Mouse (Mus musculus): Measurements from ENCODE around the gene Rusc2. TPM values are rescaled to one million over a fixed set of nuclear protein-coding genes. Genes with fewer than 3 reads are reported as not detected.

The Rusc2 gene
- total RNA-seq, 2 experiments from 2014 or later, result 137 to 144 TPM

DNA sequence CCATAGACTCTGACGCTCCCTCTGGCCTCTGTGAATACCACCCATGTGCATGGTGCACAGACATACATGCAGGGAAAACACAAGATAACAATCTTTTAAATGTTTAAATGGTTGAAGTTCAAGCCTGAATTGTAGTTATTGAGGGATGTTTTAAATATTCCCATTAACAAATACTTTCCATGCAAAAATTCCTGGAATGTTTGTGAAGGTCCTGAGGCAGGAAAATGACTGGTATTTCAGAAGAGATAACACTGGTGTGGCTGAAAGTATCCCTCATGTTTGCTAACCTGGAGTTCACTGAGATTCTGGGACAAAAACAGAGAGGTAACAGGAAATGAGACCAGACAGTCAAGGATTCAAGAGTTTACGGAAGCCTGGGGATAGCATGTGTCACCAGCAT is 7.6 kb downstream of the Rusc2 start:
- intact Hi-C loops (cut with DNase I), result no loop called here
- TF ChIP-seq CTCF (IDR thresholded peaks at IDR 0.05), result no peak

DNA sequence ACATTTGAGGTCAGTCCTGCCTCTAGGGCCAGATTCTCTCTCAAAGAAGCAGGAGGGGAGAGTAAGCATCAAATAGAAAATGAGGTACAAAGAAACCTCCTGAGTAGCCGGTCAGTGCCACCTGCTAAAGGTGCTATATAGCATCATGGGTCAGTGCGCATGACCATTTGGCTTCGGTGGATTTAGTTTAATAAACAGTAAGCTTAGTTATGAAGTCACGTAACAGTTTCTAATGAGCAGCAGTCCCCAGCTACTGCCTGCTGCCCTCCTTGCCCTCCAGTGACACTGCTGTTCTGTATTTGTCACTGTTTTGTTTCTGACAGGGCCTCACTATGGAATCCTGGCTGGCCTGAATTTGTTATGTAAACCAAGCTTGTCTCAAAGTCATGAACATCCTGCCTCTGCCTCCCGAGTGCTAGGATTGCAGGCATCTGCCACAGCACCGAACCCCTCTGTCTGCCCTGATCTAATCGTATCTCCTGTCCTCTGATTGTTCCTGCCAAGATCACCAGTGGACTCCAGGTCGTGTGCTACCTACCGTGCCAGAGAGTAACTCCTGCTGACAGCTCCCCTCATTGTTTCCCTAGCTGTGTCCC is 8.2 kb downstream of the Rusc2 start:
- intact Hi-C loops (cut with DNase I), result no loop called here
- Histone ChIP-seq H3K27ac (peak overlapping the region; percentile 33), H3K4me3 (no peak overlapping the region)
- no peak for TF ChIP-seq CTCF (IDR thresholded peaks at IDR 0.05)
- DNase-seq (ENCODE audit: extremely low spot score in 1 of 2, low spot score in 2 of 2), result no peak

More for the DNA sequence above, 7.6 kb downstream of the Rusc2 start:
- Histone ChIP-seq H3K27ac (peak overlapping the region; percentile 33; the same call in 1 of the 2 replicates), H3K4me3 (no peak overlapping the region)
- DNase-seq (ENCODE audit: extremely low spot score in 1 of 2, low spot score in 2 of 2), result no peak

DNA sequence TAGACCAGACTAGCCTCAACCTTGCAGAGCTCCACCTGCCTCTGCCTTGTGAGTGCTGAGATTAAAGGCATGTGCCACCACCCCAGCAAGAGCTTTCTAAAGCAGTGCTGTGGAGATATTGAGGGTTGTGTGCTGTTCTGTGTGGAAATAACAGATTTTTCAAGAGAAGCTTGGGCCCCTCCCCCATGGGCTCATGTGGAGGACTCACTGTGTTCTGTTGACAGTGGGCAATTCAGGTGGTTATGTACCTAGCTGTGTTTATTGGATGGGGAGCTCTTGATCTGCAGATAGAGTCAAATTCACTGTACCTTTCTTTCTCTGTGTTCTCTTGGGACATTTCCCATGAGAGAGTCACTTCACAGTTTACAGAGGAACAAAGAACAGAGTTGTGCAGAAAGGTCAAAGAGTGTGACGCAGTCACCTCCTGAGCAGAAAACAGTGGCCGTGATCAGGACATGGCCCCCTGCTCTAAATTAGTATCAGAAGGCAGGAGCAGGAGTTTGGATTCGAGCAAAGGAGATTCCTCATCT is 9.8 kb downstream of the Rusc2 start:
- no peak overlapping the region for H3K4me3 ChIP-seq
- intact Hi-C loops (cut with DNase I), result no loop called here
- H3K27ac ChIP-seq, result no peak overlapping the region
- no peak for TF ChIP-seq CTCF (IDR thresholded peaks at IDR 0.05)
- DNase-seq (ENCODE audit: extremely low spot score in 1 of 2, low spot score in 2 of 2), result no peak

DNA sequence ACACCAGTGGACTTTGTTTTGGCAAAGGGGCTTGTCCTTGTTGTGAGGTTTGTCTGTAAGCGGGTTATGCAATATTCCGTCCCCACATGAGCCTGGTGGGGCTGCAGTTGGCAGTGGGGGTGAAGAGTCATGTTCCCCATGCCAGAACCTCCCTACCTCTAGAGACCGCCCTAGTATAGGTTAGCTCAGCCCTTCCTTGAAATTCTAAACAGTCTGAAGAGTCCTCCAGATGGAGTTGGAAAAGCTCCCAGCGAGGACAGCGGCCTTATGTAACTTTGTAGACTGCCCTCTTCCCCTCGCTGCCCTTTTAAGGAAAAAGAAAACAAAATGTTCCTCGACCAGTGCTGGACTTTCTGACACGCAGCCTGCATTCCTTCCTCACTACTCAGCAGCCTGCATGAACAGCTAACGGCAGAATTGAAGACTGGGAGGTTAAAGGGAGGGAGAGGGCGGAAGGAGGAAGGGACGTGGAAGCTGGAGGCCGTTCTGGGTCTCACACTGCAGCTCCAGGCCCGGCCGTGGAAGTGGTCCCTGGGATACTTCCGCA is 12.6 kb downstream of the Rusc2 start:
- intact Hi-C loops (cut with DNase I), result no loop called here
- no peak for TF ChIP-seq CTCF (IDR thresholded peaks at IDR 0.05)
- H3K27ac ChIP-seq, result peak overlapping the region; percentile 84
- no peak overlapping the region for H3K4me3 ChIP-seq
- DNase-seq (ENCODE audit: extremely low spot score in 1 of 2, low spot score in 2 of 2), result no peak

DNA sequence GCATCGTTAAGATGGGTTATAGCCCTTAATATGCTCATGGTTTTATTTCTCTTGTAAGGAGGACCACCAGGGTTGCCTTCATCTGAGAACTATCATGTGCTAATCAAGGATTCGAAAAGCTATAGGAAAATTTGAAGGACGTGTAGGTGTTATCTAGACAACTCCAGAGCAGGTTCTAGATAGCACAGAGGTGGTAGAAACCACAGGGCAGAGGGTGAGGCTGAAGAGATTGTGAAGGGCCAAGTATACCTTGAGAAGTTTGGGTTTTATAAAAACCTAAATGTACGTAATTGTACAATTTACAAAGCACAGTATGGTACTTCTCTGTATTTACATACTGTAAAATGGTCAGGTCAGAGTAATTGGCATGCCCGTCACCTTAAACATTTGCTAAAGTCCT is 13.4 kb downstream of the Rusc2 start:
- intact Hi-C loops (cut with DNase I), result no loop called here
- peak overlapping the region; percentile 84 for H3K27ac ChIP-seq

DNA sequence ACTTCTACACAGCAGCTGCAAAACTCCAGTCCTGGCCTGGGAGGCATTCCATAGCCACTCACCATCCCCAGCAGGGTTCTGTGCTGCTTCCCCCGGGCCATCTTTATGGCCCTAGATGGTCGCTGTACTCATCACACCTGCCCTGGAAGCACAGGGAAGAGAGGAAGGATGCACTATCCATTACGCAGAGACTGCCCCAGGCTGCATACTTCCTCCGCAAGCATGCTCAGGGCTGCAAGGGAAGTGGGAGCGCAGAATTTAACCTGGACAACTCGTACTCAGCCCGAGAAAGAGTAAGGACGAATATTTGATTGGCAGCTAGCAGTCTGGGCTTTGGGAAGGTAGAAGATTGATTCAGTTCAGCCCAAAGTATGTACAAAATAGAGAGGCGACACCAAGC is 14.1 kb downstream of the Rusc2 start:
- Histone ChIP-seq H3K27ac (no peak overlapping the region), H3K4me3 (no peak overlapping the region)
- no peak for DNase-seq (ENCODE audit: extremely low spot score in 1 of 2, low spot score in 2 of 2)
- intact Hi-C loops (cut with DNase I), result no loop called here
- no peak for TF ChIP-seq CTCF (IDR thresholded peaks at IDR 0.05)

More for the DNA sequence above, 13.4 kb downstream of the Rusc2 start:
- no peak for DNase-seq (ENCODE audit: extremely low spot score in 1 of 2, low spot score in 2 of 2)
- TF ChIP-seq CTCF (IDR thresholded peaks at IDR 0.05), result no peak
- no peak overlapping the region for H3K4me3 ChIP-seq

DNA sequence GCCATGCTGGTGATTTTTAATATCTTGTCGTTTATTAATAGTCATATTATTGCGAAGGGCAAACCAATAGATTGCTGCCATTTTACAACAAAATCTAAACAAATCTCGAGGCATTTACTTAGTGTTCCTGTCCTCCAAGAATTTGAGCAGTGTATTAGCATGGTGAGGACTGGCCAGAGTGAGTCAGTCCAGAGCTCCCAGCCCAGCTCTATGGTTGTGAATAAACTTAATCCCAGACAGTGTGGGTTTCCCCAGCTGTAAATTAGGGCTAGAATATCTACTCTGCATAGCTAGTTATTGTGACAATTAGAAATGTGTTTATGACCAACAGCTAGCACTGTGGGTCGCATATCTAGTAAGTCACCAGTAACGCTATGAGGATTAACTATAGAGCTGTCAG is 14.6 kb downstream of the Rusc2 start:
- Histone ChIP-seq H3K4me3 (no peak overlapping the region), H3K27ac (no peak overlapping the region)
- intact Hi-C loops (cut with DNase I), result no loop called here
- no peak for TF ChIP-seq CTCF (IDR thresholded peaks at IDR 0.05)
- no peak for DNase-seq (ENCODE audit: extremely low spot score in 1 of 2, low spot score in 2 of 2)

DNA sequence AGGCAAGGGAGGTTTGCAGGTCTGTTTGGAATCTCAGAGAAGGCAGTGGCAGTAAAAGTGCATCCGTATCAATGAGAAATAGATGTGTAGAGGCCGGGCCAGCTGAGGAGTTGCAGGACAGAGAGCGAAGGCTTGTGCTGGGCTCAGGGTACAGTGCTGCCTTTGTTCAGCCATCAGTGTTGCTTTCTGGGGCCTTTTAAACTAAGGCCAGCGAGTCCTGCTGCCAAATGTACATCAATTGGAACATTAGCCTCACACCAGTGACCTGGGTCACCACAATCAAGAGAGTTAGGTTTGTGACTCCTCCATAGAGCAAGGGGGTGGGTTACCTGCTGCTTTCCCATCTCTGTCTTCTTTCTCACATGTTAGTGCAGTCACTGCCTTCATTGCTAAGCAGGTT is 16.2 kb downstream of the Rusc2 start:
- peak overlapping the region; percentile 76 for H3K27ac ChIP-seq
- intact Hi-C loops (cut with DNase I), result loop anchor here (2.0 kb wide), 1 partner anchor 15 kb away; no protein-coding TSS in a partner anchor
- TF ChIP-seq CTCF (IDR thresholded peaks at IDR 0.05), result no peak

DNA sequence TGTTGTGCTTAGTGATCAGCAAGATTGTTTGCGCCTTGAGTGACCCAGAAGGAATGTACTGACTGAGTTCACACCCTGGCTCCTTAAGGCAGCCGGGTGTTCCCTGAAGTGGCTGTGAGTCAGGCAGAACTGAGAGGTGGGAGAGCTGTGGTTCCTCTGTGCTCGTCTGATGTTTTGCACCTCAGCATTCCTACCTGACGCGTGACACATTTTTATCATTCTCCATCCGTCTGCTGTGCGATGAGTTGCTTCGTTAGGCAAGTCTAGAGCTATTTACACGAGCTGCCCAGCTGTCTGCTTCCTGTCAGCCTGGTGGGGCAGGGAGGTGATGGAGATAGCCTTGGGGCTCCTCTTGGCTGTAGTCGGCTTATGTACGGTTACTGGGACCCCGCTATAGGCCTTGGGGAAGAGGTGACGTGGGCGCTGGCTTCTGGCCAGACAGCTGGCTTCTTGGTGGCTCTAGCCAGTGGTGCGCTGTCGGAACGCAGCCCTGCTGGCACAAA is 17.1 kb downstream of the Rusc2 start:
- Histone ChIP-seq H3K4me3 (peak overlapping the region; percentile 16; the same call in 1 of the 2 replicates), H3K27ac (peak overlapping the region; percentile 76)
- intact Hi-C loops (cut with DNase I), result loop anchor here (2.0 kb wide), 1 partner anchor 16 kb away; no protein-coding TSS in a partner anchor
- DNase-seq (ENCODE audit: extremely low spot score in 1 of 2, low spot score in 2 of 2), result no peak
- TF ChIP-seq CTCF (IDR thresholded peaks at IDR 0.05), result no peak; the same call in 1 of the 2 replicates

More for the DNA sequence above, 16.2 kb downstream of the Rusc2 start:
- no peak overlapping the region for H3K4me3 ChIP-seq
- DNase-seq (ENCODE audit: extremely low spot score in 1 of 2, low spot score in 2 of 2), result no peak

DNA sequence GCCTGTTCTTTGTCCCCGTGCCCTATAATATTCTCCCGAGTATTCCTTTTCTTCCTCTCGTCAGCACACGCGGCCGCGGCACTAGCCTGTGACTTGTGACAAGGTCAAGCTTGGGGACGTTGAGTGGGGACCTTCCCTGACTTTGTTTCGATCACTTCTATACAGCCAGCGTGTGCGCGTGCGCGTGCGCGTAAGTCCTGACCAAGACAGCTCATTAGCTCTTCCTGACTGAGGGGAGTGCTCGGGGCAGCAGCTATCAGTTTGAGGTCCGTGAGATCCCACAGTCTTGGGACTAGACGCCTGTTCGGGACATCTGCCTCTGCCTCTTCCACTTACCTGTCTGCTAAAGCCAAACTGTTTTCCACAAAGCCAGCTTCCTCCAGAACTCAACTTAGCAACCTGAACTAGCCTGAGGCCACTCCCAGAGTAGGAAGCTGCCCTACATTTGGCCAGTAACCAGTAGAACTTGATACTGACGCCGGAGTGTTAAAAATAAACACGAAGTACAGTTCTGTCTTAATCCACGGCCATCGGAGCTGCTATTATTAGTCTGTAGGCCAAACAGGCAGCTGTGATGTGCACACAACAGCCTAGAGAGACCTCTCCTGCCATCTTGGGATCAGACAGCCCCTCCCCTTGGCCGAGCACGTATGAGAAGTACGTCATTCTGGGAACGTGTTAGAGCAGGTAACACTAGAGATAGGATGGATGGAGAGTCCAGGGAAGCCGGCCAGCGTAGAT is 17.8 kb downstream of the Rusc2 start:
- Histone ChIP-seq H3K4me3 (no peak overlapping the region; the same call in 1 of the 2 replicates), H3K27ac (peak overlapping the region; percentile 76)
- no peak for DNase-seq (ENCODE audit: extremely low spot score in 1 of 2, low spot score in 2 of 2)
- no peak for TF ChIP-seq CTCF (IDR thresholded peaks at IDR 0.05)
- intact Hi-C loops (cut with DNase I), result loop anchor here (2.0 kb wide), 1 partner anchor 17 kb away; no protein-coding TSS in a partner anchor

DNA sequence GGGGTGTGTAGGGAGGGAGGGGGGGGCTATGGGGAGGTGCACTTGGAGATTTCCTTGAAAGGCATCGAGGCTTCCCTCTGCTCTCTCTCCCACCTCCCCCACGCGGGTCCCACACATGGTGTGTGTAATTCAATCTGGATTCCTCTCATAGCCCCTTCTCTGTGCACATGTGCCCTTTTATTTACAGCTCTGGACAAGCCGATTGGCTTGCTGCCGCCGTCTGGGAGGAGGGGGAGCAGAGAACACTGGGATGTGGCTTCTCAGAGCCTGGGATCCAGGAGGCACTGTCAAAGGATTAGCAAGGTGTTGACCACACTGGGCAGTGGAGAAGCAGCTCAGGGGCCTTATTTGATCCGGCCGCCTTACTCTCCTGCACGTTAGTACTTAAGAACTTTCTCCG is 19.2 kb downstream of the Rusc2 start:
- Histone ChIP-seq H3K27ac (0 out of 2 replicates have a peak overlapping the region, but pooled peaks have one; percentile 1), H3K4me3 (no peak overlapping the region)
- TF ChIP-seq CTCF (IDR thresholded peaks at IDR 0.05), result no peak
- intact Hi-C loops (cut with DNase I), result no loop called here
- no peak for DNase-seq (ENCODE audit: extremely low spot score in 1 of 2, low spot score in 2 of 2)

DNA sequence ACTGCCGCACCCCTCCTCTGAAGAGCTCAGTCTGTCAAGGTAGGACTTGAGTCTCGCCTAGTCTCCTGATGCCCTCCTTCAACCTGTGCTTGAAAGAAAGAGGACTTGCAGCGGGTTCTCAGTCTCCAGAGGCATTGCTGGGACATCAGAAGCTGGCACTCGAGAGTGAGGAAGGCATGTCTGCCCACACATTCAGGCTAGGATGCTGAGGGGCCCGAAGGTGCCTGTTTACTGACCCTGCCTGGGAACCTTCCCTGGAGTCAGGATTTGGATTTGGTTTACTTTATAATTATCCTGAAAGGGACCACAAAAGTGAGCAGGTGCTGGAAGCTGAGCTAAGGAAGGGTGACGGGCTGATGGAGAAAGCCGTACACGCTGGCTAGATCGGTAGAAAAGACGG is 19.7 kb downstream of the Rusc2 start:
- DNase-seq (ENCODE audit: extremely low spot score in 1 of 2, low spot score in 2 of 2), result no peak
- TF ChIP-seq CTCF (IDR thresholded peaks at IDR 0.05), result no peak
- Histone ChIP-seq H3K27ac (0 out of 2 replicates have a peak overlapping the region, but pooled peaks have one; percentile 1), H3K4me3 (no peak overlapping the region)
- intact Hi-C loops (cut with DNase I), result no loop called here
